Mouse (Mus musculus) heart, postnatal 0 days (tissue): Measurements from ENCODE around the gene Slc2a9.

Experiments
- CTCF ChIP-seq: IDR thresholded peaks from 2 replicates; pipeline ENCODE4 v1.5.1; 2016; ENCODE audit warnings: antibody characterized with exemption, control low read depth, low read depth
- EP300 ChIP-seq: IDR thresholded peaks from 2 replicates; pipeline ENCODE4 v1.6.1; 2016; ENCODE audit warnings: antibody characterized with exemption, low read depth

DNA sequence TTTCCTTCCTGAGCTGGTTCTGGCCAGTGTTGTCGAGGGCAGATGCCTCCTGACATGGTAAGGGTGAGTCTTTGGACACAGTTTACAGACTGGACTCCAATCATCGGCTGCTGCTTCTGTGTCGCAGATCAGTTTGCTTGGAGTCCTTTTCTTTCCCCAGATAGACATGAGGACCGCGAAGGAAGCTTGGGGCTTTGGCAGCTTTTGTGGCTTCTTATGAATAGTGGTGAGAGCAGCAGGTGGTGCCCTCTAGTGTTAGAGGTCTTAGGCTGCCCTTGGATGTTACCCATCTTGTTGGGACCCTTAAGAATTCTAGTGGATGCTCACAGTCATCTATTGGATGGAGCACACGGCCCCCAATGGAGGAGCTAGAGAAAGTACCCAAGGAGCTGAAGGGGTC, 13.3 kb upstream of the Slc2a9 start:
- TF ChIP-seq CTCF (peak; percentile 41), EP300 (no peak)
